Mouse (Mus musculus) CH12.LX (cell line): ENCODE data around the gene Actl6b. TPM values are rescaled to one million over a fixed set of nuclear protein-coding genes. Genes with fewer than 3 reads are reported as not detected.

ENCODE experiments used
- DNase-seq: peaks from one replicate; pipeline ENCODE4 v3.0.0-alpha.2; 2013; ENCODE audit errors: extremely low read depth
- H3K27ac ChIP-seq: 2 replicates; pipeline ENCODE4 v1.5.1; 2012; ENCODE audit warnings: low read depth, mild to moderate bottlenecking, control low read depth, moderate library complexity; ENCODE audit not compliant: insufficient read depth
- H3K27me3 ChIP-seq: replicated peaks from 2 replicates; pipeline ENCODE3; 2012; ENCODE audit warnings: inconsistent platforms
- H3K36me3 ChIP-seq, 2 experiments: replicated peaks in 1 of 2; 2 replicates each; pipeline versions ENCODE3 to v1.6.1; 2012; ENCODE audit warnings: inconsistent platforms in 1 of 2, low read length in 1 of 2, mild to moderate bottlenecking in 1 of 2, mixed read lengths in 1 of 2, moderate library complexity in 1 of 2; ENCODE audit not compliant: control insufficient read depth in 1 of 2, insufficient read depth in 1 of 2
- H3K4me1 ChIP-seq, 2 experiments: 2 replicates each; pipeline ENCODE4 v1.6.1; 2012; ENCODE audit warnings: inconsistent platforms in 1 of 2, moderate library complexity in 1 of 2; ENCODE audit not compliant: insufficient read depth in 2 of 2, control insufficient read depth in 1 of 2
- H3K4me2 ChIP-seq: 2 replicates; pipeline ENCODE4 v1.6.1; 2012; ENCODE audit warnings: low read depth, mild to moderate bottlenecking, control low read depth; ENCODE audit not compliant: poor library complexity, insufficient read depth, severe bottlenecking
- H3K4me3 ChIP-seq, 3 experiments: fragments of 150-350 bp in 1 of 3; sonication (generic) in 1 of 3; replicated peaks in 1 of 3; 2 replicates each; pipeline versions ENCODE3 to v1.5.1; 2011 to 2012; ENCODE audit warnings: low read depth in 2 of 3, low read length in 2 of 3, mild to moderate bottlenecking in 2 of 3, moderate library complexity in 2 of 3, control low read depth in 1 of 3, improper control_type of control experiment in 1 of 3, inconsistent platforms in 1 of 3, mixed read lengths in 1 of 3; ENCODE audit not compliant: poor library complexity in 1 of 3
- H3K79me2 ChIP-seq: replicated peaks from 2 replicates; pipeline ENCODE4 v1.6.1; 2012; ENCODE audit warnings: mild to moderate bottlenecking, moderate library complexity; ENCODE audit not compliant: control insufficient read depth, poor library complexity, insufficient read depth, severe bottlenecking; ENCODE audit errors: extremely low read depth
- H3K9ac ChIP-seq: 2 replicates; pipeline ENCODE4 v1.6.1; 2012; ENCODE audit warnings: low read depth, mild to moderate bottlenecking, control low read depth, moderate library complexity; ENCODE audit not compliant: insufficient read depth
- H3K9me3 ChIP-seq: replicated peaks from 2 replicates; pipeline ENCODE3; 2012; ENCODE audit warnings: low read length, inconsistent platforms, mixed read lengths
- BHLHE40 ChIP-seq: IDR thresholded peaks from 2 replicates; pipeline ENCODE4 v1.6.1; 2011; ENCODE audit warnings: mild to moderate bottlenecking, low read depth, low read length, improper control_type of control experiment
- CTCF ChIP-seq, 2 experiments: IDR thresholded peaks in 1 of 2; conservative IDR thresholded peaks in 1 of 2; 2 replicates each; pipeline ENCODE4 v1.5.1; 2011 to 2012; ENCODE audit warnings: low read depth in 2 of 2, low read length in 2 of 2, improper control_type of control experiment in 1 of 2, inconsistent platforms in 1 of 2, mild to moderate bottlenecking in 1 of 2, moderate library complexity in 1 of 2
- E2F4 ChIP-seq: IDR thresholded peaks from 2 replicates; pipeline ENCODE4 v1.6.1; 2011; ENCODE audit warnings: low read depth, low read length, improper control_type of control experiment; ENCODE audit not compliant: insufficient replicate concordance
- EP300 ChIP-seq: IDR thresholded peaks from 2 replicates; pipeline ENCODE4 v1.6.1; 2011; ENCODE audit warnings: low read length, improper control_type of control experiment
- ETS1 ChIP-seq: conservative IDR thresholded peaks from 2 replicates; pipeline ENCODE4 v1.6.1; 2012; ENCODE audit warnings: low read depth, mild to moderate bottlenecking, inconsistent platforms, low read length, improper control_type of control experiment, moderate library complexity
- GABPA ChIP-seq: IDR thresholded peaks from 2 replicates; pipeline ENCODE4 v1.6.1; 2012; ENCODE audit warnings: low read depth, low read length, improper control_type of control experiment, inconsistent platforms; ENCODE audit not compliant: insufficient replicate concordance
- HCFC1 ChIP-seq: IDR thresholded peaks from 2 replicates; pipeline ENCODE4 v1.6.1; 2012; ENCODE audit warnings: low read depth, mild to moderate bottlenecking, inconsistent platforms, low read length, improper control_type of control experiment
- IRF4 ChIP-seq: IDR thresholded peaks from 2 replicates; pipeline ENCODE4 v1.6.1; 2014; ENCODE audit warnings: low read depth, mild to moderate bottlenecking, inconsistent platforms, low read length, improper control_type of control experiment
- KAT2A ChIP-seq: IDR thresholded peaks from 2 replicates; pipeline ENCODE4 v1.6.1; 2012; ENCODE audit warnings: low read length, improper control_type of control experiment, inconsistent platforms; ENCODE audit not compliant: insufficient replicate concordance
- MAZ ChIP-seq: IDR thresholded peaks from 2 replicates; pipeline ENCODE4 v1.6.1; 2012; ENCODE audit warnings: low read depth, mild to moderate bottlenecking, inconsistent platforms, low read length, improper control_type of control experiment, moderate library complexity
- MEF2A ChIP-seq: IDR thresholded peaks from 2 replicates; pipeline ENCODE4 v1.6.1; 2014; ENCODE audit warnings: low read depth, mild to moderate bottlenecking, inconsistent platforms, low read length, improper control_type of control experiment, borderline replicate concordance
- MXI1 ChIP-seq: IDR thresholded peaks from 2 replicates; pipeline ENCODE4 v1.6.1; 2011; ENCODE audit warnings: mild to moderate bottlenecking, low read depth, low read length, improper control_type of control experiment
- MYC ChIP-seq: IDR thresholded peaks from 2 replicates; pipeline ENCODE4 v1.6.1; 2011; ENCODE audit warnings: low read depth, mild to moderate bottlenecking, improper control_type of control experiment, low read length
- NELFE ChIP-seq: IDR thresholded peaks from 2 replicates; pipeline ENCODE4 v1.6.1; 2011; ENCODE audit warnings: low read depth, low read length, improper control_type of control experiment
- NRF1 ChIP-seq: IDR thresholded peaks from 2 replicates; pipeline ENCODE4 v1.6.1; 2014; ENCODE audit warnings: low read depth, mild to moderate bottlenecking, inconsistent platforms, low read length, improper control_type of control experiment, moderate library complexity
- PAX5 ChIP-seq: IDR thresholded peaks from 2 replicates; pipeline ENCODE4 v1.6.1; 2012; ENCODE audit warnings: low read length, inconsistent platforms, mixed read lengths
- POLR2A ChIP-seq: IDR thresholded peaks from 2 replicates; pipeline ENCODE4 v1.6.1; 2011; ENCODE audit warnings: low read depth, mild to moderate bottlenecking, improper control_type of control experiment, low read length
- RCOR1 ChIP-seq: conservative IDR thresholded peaks from 2 replicates; pipeline ENCODE4 v1.6.1; 2012; ENCODE audit warnings: low read depth, mild to moderate bottlenecking, inconsistent platforms, low read length, improper control_type of control experiment
- SMC3 ChIP-seq: IDR thresholded peaks from 2 replicates; pipeline ENCODE4 v1.6.1; 2011; ENCODE audit warnings: low read depth, low read length, improper control_type of control experiment
- TCF12 ChIP-seq: IDR thresholded peaks from 2 replicates; pipeline ENCODE4 v1.6.1; 2014; ENCODE audit warnings: low read depth, mild to moderate bottlenecking, inconsistent platforms, low read length, improper control_type of control experiment
- UBTF ChIP-seq: IDR thresholded peaks from 2 replicates; pipeline ENCODE4 v1.6.1; 2012; ENCODE audit warnings: low read depth, mild to moderate bottlenecking, inconsistent platforms, low read length, improper control_type of control experiment, moderate library complexity
- USF1 ChIP-seq: IDR thresholded peaks from 2 replicates; pipeline ENCODE4 v1.6.1; 2014; ENCODE audit warnings: low read depth, mild to moderate bottlenecking, inconsistent platforms, low read length, improper control_type of control experiment
- USF2 ChIP-seq: conservative IDR thresholded peaks from 2 replicates; pipeline ENCODE4 v1.6.1; 2011; ENCODE audit warnings: low read depth, low read length, improper control_type of control experiment
- ZC3H11A ChIP-seq: IDR thresholded peaks from 2 replicates; pipeline ENCODE4 v1.6.1; 2012; ENCODE audit warnings: low read depth, mild to moderate bottlenecking, inconsistent platforms, low read length, improper control_type of control experiment
- ZMIZ1 ChIP-seq: IDR thresholded peaks from 2 replicates; pipeline ENCODE4 v1.6.1; 2012; ENCODE audit warnings: low read depth, mild to moderate bottlenecking, inconsistent platforms, low read length, improper control_type of control experiment
- ZNF384 ChIP-seq: IDR thresholded peaks from 2 replicates; pipeline ENCODE4 v1.6.1; 2012; ENCODE audit warnings: low read depth, low read length, improper control_type of control experiment, inconsistent platforms
- dilution Hi-C: fragments of 300-500 bp; cut with MboI; formaldehyde crosslinking; loops from 2 replicates; pipeline ENCODE4 v1.14.3; 2020; ENCODE audit warnings: low sequenced_read_pairs; ENCODE audit not compliant: extremely low pct_unique_long_range_greater_than_20kb, extremely low pct_ligation_motif_present
- in situ Hi-C: fragments of 300-500 bp; cut with MboI; formaldehyde crosslinking; loops from 3 replicates; pipeline ENCODE4 v1.14.3; 2019; ENCODE audit warnings: low sequenced_read_pairs, low pct_ligation_motif_present, low pct_unique_long_range_greater_than_20kb, mixed read lengths
- polyA plus RNA-seq: library from polyadenylated mRNA; unstranded; fragments of >175 nt; gene quantifications from 2 replicates; pipeline ENCODE4 v1.2.1, GENCODE M21; 2012; ENCODE audit warnings: low read depth; ENCODE audit not compliant: insufficient read length
- total RNA-seq, 2 experiments: library from RNA; depleted of rRNA; stranded (reverse); fragments of 300-350 nt in 1 of 2; fragments of >200 nt in 1 of 2; gene quantifications; 2 replicates each; pipeline ENCODE4 v1.2.3; 2012 to 2014

Actl6b gene
- total and polyA plus RNA-seq, 3 experiments = not detected

DNA sequence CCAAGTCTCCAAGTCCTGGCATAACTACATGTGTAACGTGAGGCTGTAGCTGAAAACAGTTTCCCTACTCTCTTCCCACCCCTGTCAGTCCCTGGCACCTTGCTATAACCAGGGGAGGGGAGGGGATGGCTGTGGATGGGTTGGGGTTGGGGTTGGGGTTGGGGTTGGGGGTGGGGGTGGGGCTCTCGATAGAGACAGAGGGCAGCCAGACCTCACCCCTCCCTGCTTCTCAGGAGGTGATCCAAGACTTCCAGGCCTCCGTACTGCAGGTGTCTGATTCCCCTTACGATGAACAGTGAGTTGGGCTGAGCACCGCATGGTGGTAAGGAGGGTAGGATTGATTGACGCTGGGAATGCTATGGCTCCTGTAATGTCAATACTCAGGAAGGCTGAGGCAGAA is 12.4 kb downstream of the Actl6b start:
- H3K9me3 ChIP-seq = no peaks in the 10 kb centered on the region
- no peak overlapping the region for H3K9ac ChIP-seq
- dilution Hi-C loops (no loop called here), in situ Hi-C loops (loop anchor here (5.0 kb wide), 1 partner anchor 33 kb away; the partner anchor contains the start of genes Epo and Gnb2)
- H3K27me3 ChIP-seq = peaks cover 10% of the 10 kb centered on the region
- H3K27ac ChIP-seq = no peak overlapping the region
- H3K36me3 ChIP-seq = no peaks in the 10 kb centered on the region
- DNase-seq = no peak
- H3K4me3 ChIP-seq = no peak overlapping the region
- no peak overlapping the region for H3K4me2 ChIP-seq
- H3K4me1 ChIP-seq = peaks cover 5 to 24% of the 10 kb centered on the region in 2 experiments
- H3K79me2 ChIP-seq = no peaks in the 10 kb centered on the region
- TF ChIP-seq MYC (no peak), SMC3 (no peak), BHLHE40 (no peak), GABPA (no peak), ZMIZ1 (no peak), IRF4 (no peak), MEF2A (no peak), USF2 (no peak), CTCF (conservative IDR thresholded peaks at IDR 0.05 in 1 of 2, IDR thresholded peaks at IDR 0.05 in 1 of 2; ENCODE audit: low read depth in 2 of 2, low read length in 2 of 2) (no peak), NRF1 (no peak), HCFC1 (no peak), EP300 (no peak), TCF12 (no peak), ZNF384 (no peak), MAZ (no peak), E2F4 (no peak), PAX5 (no peak), UBTF (no peak), MXI1 (no peak), ETS1 (no peak)

DNA sequence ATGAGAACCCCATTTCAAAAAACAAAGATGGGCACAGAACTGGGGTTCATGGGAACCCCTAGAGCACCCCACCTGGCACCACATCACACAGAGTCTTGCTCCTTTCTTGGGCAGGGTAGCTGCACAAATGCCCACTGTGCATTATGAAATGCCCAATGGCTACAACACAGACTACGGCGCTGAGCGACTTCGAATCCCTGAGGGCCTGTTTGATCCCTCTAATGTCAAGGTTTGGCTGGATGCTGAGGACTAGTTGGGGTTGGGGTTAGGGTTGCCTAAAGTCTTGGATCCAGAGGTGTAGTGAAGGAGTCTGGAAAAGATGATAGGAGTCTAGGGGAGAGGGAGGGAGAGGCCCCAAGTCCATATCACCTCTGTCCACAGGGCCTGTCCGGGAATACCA is 13.1 kb downstream of the Actl6b start:
- no peaks in the 10 kb centered on the region for H3K36me3 ChIP-seq
- H3K27me3 ChIP-seq = peaks cover 10% of the 10 kb centered on the region
- no peak for DNase-seq
- TF ChIP-seq MXI1 = no peak
- no peak for TF ChIP-seq CTCF (conservative IDR thresholded peaks at IDR 0.05 in 1 of 2, IDR thresholded peaks at IDR 0.05 in 1 of 2; ENCODE audit: low read depth in 2 of 2, low read length in 2 of 2)
- no peak for TF ChIP-seq ZC3H11A
- TF ChIP-seq PAX5 = no peak
- no peak for TF ChIP-seq RCOR1
- no peak for TF ChIP-seq ETS1
- TF ChIP-seq POLR2A = no peak
- no peak for TF ChIP-seq HCFC1
- no peak for TF ChIP-seq MAZ
- no peak for TF ChIP-seq USF1
- no peak for TF ChIP-seq KAT2A
- TF ChIP-seq NELFE = no peak
- no peak for TF ChIP-seq IRF4
- dilution Hi-C loops (no loop called here), in situ Hi-C loops (loop anchor here (5.0 kb wide), 1 partner anchor 34 kb away; the partner anchor contains the start of genes Epo and Gnb2)
- H3K27ac ChIP-seq = no peak overlapping the region
- no peaks in the 10 kb centered on the region for H3K9me3 ChIP-seq
- H3K4me3 ChIP-seq = no peak overlapping the region
- peaks cover 5 to 31% of the 10 kb centered on the region in 2 experiments for H3K4me1 ChIP-seq
- H3K9ac ChIP-seq = no peak overlapping the region
- H3K4me2 ChIP-seq = no peak overlapping the region
- no peaks in the 10 kb centered on the region for H3K79me2 ChIP-seq
